Mouse (Mus musculus): ENCODE data around the gene Cacna2d3. TPM values are rescaled to one million over a fixed set of nuclear protein-coding genes. Genes with fewer than 3 reads are reported as not detected.

Cacna2d3 gene
- total RNA-seq, 2 experiments from 2014 or later = 1.9 to 2.1 TPM

DNA sequence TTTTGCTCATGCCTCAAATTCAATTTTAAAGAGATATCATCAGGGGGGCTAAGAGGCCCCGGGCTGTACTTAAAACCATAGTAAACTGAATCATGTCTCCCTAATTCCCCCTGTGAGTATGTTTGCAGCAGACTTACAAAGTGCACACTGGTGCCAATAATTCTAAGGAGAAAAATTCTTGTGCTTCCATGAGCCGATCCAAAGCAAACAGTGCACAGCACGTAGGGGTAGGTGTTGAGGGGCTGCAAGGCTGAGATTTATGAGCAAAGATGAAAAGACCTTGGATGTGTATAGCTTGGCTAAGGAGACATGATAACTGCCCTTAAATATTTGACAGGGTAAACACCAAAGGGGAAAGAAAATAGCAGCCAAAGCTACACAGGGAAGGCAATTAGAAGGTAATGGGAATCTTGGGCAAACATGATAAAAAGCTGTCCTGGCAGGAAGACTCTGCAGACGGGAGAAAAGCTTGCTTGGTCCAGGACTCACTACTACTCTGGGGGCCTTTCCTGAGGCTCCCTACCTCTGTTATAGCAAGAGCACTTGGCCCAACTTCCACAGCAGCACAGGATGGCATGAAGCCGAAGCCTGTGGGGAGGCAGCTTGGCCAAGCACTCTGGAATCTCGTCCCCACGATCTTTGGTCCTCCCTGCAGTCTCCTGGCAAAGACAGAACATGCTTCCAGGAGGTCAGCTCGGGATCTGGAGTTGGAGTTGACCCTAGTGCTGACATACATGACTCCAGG is 222.9 kb downstream of the Cacna2d3 start:
- no peak for DNase-seq (ENCODE audit: low spot score in 2 of 2)

- DNase-seq (ENCODE audit: low spot score in 2 of 2) = no peak
These were observed 225.1 kb downstream of the Cacna2d3 start for GRCm38 (mm10) chr14:29496552-29496951.

GRCm38 (mm10) chr14:29491786-29492185 is 229.9 kb downstream of the Cacna2d3 start:
- DNase-seq (ENCODE audit: low spot score in 2 of 2) = no peak

DNA sequence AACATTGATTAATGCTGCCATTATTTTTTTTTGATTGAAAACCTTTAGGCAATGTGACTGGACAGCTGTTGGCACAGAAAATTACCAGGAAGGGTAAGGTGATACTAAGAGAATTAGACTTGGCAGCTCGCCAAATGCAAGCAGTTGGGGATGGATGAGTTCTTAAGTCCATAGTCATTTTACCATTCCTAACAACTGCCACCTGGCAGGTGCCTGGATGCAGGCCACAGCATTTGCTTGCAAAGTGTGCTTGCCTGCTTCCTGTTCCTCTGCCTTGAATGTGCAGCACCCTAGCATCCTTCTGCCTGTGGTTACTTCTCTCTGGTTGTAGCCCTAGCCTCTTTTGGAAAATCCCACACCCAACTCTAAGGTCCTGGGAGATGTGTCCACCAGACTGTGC is 236.2 kb downstream of the Cacna2d3 start:
- no peak for DNase-seq (ENCODE audit: low spot score in 2 of 2)

- DNase-seq (ENCODE audit: low spot score in 2 of 2) = no peak
These were observed 243.2 kb downstream of the Cacna2d3 start for GRCm38 (mm10) chr14:29478403-29478983.

DNA sequence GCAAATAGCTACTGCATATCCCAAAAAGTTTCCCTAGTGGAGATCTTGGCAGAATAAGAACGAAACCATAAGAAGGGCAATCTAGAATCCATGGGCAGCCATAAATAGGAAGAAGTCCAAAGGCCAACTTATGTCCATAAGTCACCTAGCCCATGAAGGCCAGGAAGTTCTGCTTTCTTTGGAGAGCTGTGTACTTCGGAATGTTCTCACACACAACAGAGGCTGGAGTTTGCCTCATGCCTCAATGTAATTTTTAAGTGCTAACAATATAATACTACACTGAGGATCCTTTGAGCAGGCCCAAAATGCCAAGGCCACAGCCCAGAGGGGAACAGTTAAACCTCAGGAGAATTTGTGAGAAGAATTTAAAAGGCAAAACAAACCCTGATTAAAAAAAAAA is 257.4 kb downstream of the Cacna2d3 start:
- DNase-seq (ENCODE audit: low spot score in 2 of 2) = no peak

DNA sequence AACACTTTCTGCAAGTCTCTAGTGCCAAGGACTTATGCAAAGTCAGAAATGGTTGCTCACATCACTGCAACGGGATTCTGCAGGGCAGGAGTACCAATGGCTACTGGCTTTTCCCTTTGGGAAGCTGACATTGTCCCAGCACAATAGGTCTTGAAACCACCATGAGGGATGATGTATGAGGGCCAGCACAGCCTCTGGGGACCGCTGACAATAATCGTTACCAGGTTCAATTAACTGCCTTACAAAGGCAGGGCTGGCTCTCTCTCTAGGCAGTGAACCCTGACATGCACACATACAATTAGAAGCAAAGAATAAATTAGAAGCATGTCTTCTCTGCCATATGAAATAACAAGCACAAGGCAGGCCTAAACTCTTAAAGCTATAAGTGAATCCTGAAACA is 272.5 kb downstream of the Cacna2d3 start:
- DNase-seq (ENCODE audit: low spot score in 2 of 2) = no peak

DNA sequence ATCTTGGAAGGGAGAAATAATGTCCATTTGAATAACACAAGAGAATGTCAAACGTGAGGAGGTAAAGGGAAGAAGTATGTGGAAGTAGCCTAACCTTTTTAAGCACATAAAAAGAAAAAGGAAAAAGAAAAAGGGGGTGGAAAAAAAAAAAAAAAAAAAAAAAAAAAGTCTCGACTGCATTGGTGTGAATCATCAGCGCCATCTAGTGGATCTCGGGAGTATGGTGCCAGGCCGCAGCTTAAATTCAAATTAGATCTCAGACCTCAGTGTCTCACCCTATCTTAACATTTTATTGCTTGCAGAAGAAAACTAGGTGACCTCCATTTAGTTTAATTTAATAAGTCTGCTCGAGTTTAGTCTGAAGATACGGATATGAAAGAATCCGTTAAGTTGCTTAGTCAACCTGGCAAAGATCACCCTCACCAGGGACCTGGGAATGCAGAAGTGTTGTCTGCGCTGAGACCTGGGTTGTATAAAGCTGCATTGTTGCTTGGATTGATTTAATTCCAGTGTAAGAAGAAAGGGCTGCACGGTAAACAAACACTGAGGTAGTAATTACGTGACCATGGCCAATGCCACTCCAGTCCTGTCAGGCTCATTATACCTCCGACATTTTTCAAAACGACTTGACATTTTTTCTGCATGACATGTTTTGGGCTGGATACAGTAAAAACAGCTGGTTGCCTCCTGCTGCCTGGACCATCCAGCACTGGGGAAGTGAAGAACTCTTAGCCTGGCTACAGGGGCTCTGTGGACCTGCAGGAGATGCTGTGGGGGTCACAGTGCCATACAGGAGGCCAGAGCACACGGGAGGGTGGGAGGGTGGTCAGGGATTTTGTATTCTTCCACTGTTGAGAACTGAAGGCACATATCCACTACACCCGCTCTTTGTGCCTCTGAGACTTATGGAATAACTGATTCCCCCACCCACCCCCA is 278.3 kb downstream of the Cacna2d3 start:
- peak in 1 of 2 experiments; percentile 47 for DNase-seq (ENCODE audit: low spot score in 2 of 2)

DNA sequence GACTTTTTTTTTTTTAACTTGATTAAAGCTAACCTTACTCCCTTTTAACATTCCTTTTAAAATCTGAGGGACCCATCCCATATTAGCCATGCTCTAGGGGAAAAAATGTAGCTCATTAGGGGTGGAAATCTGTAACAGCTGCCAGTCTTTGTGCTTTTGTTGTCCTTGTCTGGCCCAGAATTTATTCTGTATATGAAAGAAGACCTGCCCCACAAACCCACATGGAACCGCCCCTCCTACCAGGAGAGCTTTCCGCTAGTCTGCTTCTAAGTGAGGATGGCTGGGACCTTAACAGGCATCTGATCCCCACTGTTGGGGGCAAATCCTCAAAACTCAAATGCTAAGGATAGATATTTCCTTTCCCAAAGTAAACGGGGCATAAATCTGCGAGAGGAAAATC is 279.2 kb downstream of the Cacna2d3 start:
- DNase-seq (ENCODE audit: low spot score in 2 of 2) = no peak

- no peak for DNase-seq (ENCODE audit: low spot score in 2 of 2)
These were observed 283.0 kb downstream of the Cacna2d3 start for GRCm38 (mm10) chr14:29438666-29439065.

DNA sequence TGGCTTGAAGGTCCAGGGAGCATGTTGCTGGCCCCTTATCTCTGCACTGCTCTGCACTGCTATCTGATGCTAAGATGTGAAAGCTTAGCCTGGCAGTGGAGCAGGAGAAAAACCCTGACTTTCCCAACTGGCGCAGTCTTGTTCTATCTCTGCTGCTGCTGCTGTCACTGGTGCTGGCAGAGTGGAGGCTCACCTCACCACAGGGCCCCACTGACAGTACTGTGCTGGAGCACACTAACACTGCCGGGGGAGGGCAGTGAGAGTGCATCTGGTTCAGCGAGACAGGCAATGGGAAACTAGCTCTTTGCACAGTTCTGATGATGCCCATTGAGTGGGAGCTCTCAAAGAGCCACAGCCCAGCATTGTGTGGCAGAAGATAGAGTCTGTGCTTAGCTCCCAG is 283.4 kb downstream of the Cacna2d3 start:
- no peak for DNase-seq (ENCODE audit: low spot score in 2 of 2)

- DNase-seq (ENCODE audit: low spot score in 2 of 2) = no peak
These were observed 286.5 kb downstream of the Cacna2d3 start for GRCm38 (mm10) chr14:29435203-29435602.

DNA sequence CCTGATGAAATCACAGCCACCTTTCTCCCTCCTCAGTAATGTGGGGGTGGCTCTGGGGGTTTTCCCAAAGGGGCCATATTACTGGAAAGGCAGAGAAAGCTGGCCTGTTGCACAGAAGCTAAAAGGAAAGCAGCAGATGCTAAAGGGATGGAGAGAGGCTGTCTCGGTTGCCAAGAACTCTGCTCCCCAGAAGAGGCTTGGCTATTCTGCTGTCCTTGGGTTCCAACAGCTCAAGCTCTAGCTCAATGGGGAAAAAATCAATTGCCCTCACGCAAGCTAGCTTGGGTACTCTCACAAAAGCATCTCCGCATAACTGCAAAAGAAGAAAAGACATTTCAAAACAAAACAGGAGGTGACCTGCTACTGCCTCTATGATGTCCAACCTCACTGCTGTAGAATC is 287.9 kb downstream of the Cacna2d3 start:
- DNase-seq (ENCODE audit: low spot score in 2 of 2) = no peak

GRCm38 (mm10) chr14:29433076-29433714 is 288.5 kb downstream of the Cacna2d3 start:
- no peak for DNase-seq (ENCODE audit: low spot score in 2 of 2)

GRCm38 (mm10) chr14:29429788-29430187 is 291.9 kb downstream of the Cacna2d3 start:
- DNase-seq (ENCODE audit: low spot score in 2 of 2) = no peak

GRCm38 (mm10) chr14:29425666-29426065 is 296.0 kb downstream of the Cacna2d3 start:
- DNase-seq (ENCODE audit: low spot score in 2 of 2) = no peak

DNA sequence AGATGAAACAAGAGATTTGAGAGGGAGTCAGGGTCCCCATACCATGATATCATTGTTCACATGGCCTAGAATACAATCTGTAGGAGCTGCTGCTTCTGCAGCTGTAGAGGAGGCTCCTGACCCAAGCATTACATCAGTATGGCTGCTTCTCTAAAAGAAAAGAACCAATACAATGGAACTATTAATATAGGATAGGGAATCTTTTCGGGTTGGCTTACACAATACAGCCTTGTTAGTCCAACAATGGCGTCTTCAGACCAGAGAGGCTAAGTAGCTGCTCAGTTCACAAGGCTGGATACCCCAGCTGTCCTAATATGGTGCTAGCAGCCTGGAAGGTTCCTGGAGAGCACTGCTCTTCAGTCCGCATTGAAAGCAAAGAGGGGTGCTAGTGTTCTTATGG is 296.5 kb downstream of the Cacna2d3 start:
- DNase-seq (ENCODE audit: low spot score in 2 of 2) = no peak

- no peak for DNase-seq (ENCODE audit: low spot score in 2 of 2)
These were observed 315.8 kb downstream of the Cacna2d3 start for GRCm38 (mm10) chr14:29405878-29406165.

GRCm38 (mm10) chr14:29405125-29405877 is 316.4 kb downstream of the Cacna2d3 start:
- DNase-seq (ENCODE audit: low spot score in 2 of 2) = no peak

DNA sequence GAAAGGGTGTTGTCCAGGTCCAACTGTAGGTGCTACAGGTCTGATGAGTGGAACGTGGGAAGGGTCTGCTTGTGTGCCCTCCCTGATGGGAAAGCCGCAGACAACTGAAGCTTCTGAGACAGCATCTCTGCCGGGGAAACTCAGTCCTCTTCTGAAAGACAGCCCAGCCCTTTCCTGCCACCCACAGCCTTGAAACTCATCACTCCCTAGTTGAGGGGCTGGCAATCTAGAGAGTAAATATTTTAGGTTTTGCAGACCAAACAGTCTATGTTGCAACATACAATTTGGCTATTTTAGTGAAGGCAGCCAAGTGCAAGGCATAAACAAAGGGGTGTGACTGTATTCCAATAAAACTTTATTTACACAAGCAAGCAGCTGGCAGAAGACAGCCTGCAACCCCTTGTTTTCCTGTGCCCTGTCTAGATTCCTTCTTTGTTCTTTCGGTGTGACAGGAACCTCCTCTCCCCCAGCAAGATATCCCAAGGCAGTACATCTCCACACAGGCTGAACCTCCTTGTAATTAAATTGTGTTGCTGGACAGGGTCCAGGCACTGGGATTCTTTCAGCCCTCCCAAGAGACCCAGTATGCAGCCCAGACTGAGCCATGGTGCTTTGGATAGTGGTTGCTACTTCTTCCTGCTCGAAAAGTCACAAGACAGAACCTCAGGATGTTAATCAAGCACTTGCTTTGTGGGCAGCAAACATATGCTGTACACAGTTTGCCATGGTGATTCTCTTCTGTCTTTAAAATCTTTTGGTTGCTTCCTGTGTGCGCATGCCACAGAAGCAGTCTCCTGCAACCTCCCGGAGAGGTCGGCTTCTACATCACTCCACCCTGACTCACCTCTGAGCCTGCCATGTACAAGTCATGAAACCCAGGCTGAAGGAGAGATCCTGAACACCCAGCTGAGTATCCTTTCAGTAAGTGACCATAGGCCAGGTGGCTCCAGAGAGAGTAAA is 317.5 kb downstream of the Cacna2d3 start:
- DNase-seq (ENCODE audit: low spot score in 2 of 2) = no peak
